15 mouse cellular contexts compared by ENCODE assay signal in genomic region chr14:105480048-105480447, GRCm38 (mm10).
DNase-seq lines count a peak whose midpoint lies in the region; ATAC-seq lines count a peak whose summit lies in the region.
"Had no signal": no experiment of that assay in that cellular context is flagged by ENCODE, and none has a peak within 500 bp of the region (broad histone marks: within the 10 kb centered on the region; RNA-seq: fewer than 3 reads in every experiment).

No protein-coding gene starts in this region.

- H3K27ac ChIP-seq in heart, embryonic 10.5 days = peak overlapping the region; percentile 81
- H3K27ac ChIP-seq in lung, embryonic 16.5 days (ENCODE audit: low read length) = no peak overlapping the region
- H3K27ac ChIP-seq: kidney, postnatal 0 days; left cerebral cortex, adult 2 months; liver, embryonic 13.5 days had no signal

- WGBS in heart, embryonic 10.5 days = 28% methylated on average over 9 of the region's 9 CpGs
- 59% methylated on average over 9 of the region's 9 CpGs for WGBS in lung, embryonic 16.5 days

- no peak overlapping the region for H3K4me2 ChIP-seq in lung, embryonic 16.5 days (ENCODE audit: low read depth, low read length)
- H3K4me2 ChIP-seq: liver, embryonic 13.5 days had no signal

- intact Hi-C loops in heart, postnatal 14 days (cut with DNase I) = loop anchor here (10.0 kb wide), 1 partner anchor 165 kb away; no protein-coding TSS in a partner anchor

- H3K9me3 ChIP-seq in heart, embryonic 10.5 days = no peaks in the 10 kb centered on the region
- no peaks in the 10 kb centered on the region for H3K9me3 ChIP-seq in lung, embryonic 16.5 days (ENCODE audit: control insufficient read depth, low read length)
- H3K9me3 ChIP-seq: liver, embryonic 13.5 days had no signal

- peaks cover 28% of the 10 kb centered on the region for H3K4me1 ChIP-seq in heart, embryonic 10.5 days
- H3K4me1 ChIP-seq in lung, embryonic 16.5 days (replicated peaks; ENCODE audit: control insufficient read depth, insufficient read depth, low read length) = peaks cover 17% of the 10 kb centered on the region
- H3K4me1 ChIP-seq: liver, embryonic 13.5 days had no signal

- ATAC-seq in lung, embryonic 16.5 days (ENCODE audit: low read depth) = no peak
- ATAC-seq in granulocyte monocyte progenitor cell, adult 5-6 weeks (replicated peaks; ENCODE audit: poor library complexity, severe bottlenecking) = peak; percentile 43
- peak; percentile 20; the same call in 1 of the 2 replicates for ATAC-seq in megakaryocyte-erythroid progenitor cell, adult 5-6 weeks (replicated peaks; ENCODE audit: low FRiP score, low TSS enrichment, poor library complexity, severe bottlenecking)
- ATAC-seq: inflammation-experienced regulatory T-cells, adult 6 months had no signal

- no peak for DNase-seq in heart, embryonic 10.5 days (ENCODE audit: low spot score)
- no peak for DNase-seq in heart, postnatal 14 days
- no peak for DNase-seq in lung, postnatal 10 days
- no peak for DNase-seq in right cerebral cortex, postnatal 4 days
- no peak for DNase-seq in layer of hippocampus, adult 9-11 months
- DNase-seq: cerebellum, postnatal 25 days; liver, embryonic 13.5 days; right cerebral cortex, postnatal 25 days; thymus, postnatal 14 days had no signal

- peak overlapping the region; percentile 28 for H3K4me3 ChIP-seq in heart, embryonic 10.5 days
- no peak overlapping the region for H3K4me3 ChIP-seq in lung, embryonic 16.5 days (ENCODE audit: low read length)
- H3K4me3 ChIP-seq: left cerebral cortex, adult 2 months; liver, embryonic 13.5 days had no signal

- H3K27me3 ChIP-seq in heart, embryonic 10.5 days (ENCODE audit: insufficient read depth, poor library complexity, severe bottlenecking) = no peaks in the 10 kb centered on the region
- H3K27me3 ChIP-seq in lung, embryonic 16.5 days (ENCODE audit: control insufficient read depth, insufficient read depth, low read depth, low read length) = no peaks in the 10 kb centered on the region

- no peaks in the 10 kb centered on the region for H3K36me3 ChIP-seq in heart, embryonic 10.5 days
- H3K36me3 ChIP-seq in lung, embryonic 16.5 days (ENCODE audit: control insufficient read depth, insufficient read depth, low read length) = no peaks in the 10 kb centered on the region
- H3K36me3 ChIP-seq: liver, embryonic 13.5 days had no signal

- H3K9ac ChIP-seq in lung, embryonic 16.5 days (ENCODE audit: low read length) = 0 out of 2 replicates have a peak overlapping the region, but pooled peaks have one; percentile 21
- H3K9ac ChIP-seq: liver, embryonic 13.5 days had no signal
